In genomic region chr1:61068112-61068511, GRCm38 (mm10) we compare ENCODE assay signal across 27 mouse cellular contexts.
DNase-seq lines count a peak whose midpoint lies in the region; ATAC-seq lines count a peak whose summit lies in the region.
"Had no signal": no experiment of that assay in that cellular context is flagged by ENCODE, and none has a peak within 500 bp of the region (broad histone marks: within the 10 kb centered on the region; RNA-seq: fewer than 3 reads in every experiment).

No protein-coding gene starts in this region.

- no peaks in the 10 kb centered on the region for H3K36me3 ChIP-seq in embryonic facial prominence, embryonic 14.5 days (ENCODE audit: control insufficient read depth, insufficient read depth, low read length)
- no peaks in the 10 kb centered on the region for H3K36me3 ChIP-seq in embryonic facial prominence, embryonic 10.5 days (replicated peaks)
- H3K36me3 ChIP-seq: embryonic facial prominence, embryonic 12.5 days; heart, embryonic 15.5 days; intestine, embryonic 15.5 days had no signal

- H3K4me1 ChIP-seq in embryonic facial prominence, embryonic 14.5 days (ENCODE audit: control insufficient read depth, insufficient read depth, low read length), result no peaks in the 10 kb centered on the region
- H3K4me1 ChIP-seq in embryonic facial prominence, embryonic 10.5 days, result no peaks in the 10 kb centered on the region
- H3K4me1 ChIP-seq: embryonic facial prominence, embryonic 12.5 days; forebrain, embryonic 13.5 days; heart, embryonic 15.5 days; intestine, embryonic 15.5 days had no signal

- H3K4me2 ChIP-seq in embryonic facial prominence, embryonic 14.5 days (ENCODE audit: low read depth, low read length), result no peak overlapping the region
- H3K4me2 ChIP-seq: embryonic facial prominence, embryonic 12.5 days; forebrain, embryonic 13.5 days; heart, embryonic 11.5 days; heart, embryonic 15.5 days; hindbrain, embryonic 14.5 days; intestine, embryonic 15.5 days had no signal

- intact Hi-C loops in heart, postnatal 14 days (cut with DNase I), result no loop called here

- ATAC-seq in embryonic facial prominence, embryonic 14.5 days (ENCODE audit: low read depth), result no peak
- ATAC-seq in inflammation-experienced regulatory T-cells, adult 6 months, result peak; percentile 72
- ATAC-seq: forebrain, embryonic 13.5 days; forebrain, embryonic 16.5 days; hindbrain, postnatal 0 days; intestine, embryonic 15.5 days had no signal

- H3K27me3 ChIP-seq in embryonic facial prominence, embryonic 14.5 days (replicated peaks; ENCODE audit: control insufficient read depth, insufficient read depth, low read length), result no peaks in the 10 kb centered on the region
- H3K27me3 ChIP-seq in embryonic facial prominence, embryonic 10.5 days (replicated peaks; ENCODE audit: low read depth, poor library complexity, severe bottlenecking), result no peaks in the 10 kb centered on the region
- H3K27me3 ChIP-seq: embryonic facial prominence, embryonic 12.5 days; forebrain, embryonic 13.5 days; heart, embryonic 15.5 days; intestine, embryonic 15.5 days had no signal

- 59% methylated on average over 6 of the region's 6 CpGs for WGBS in embryonic facial prominence, embryonic 14.5 days
- WGBS in embryonic facial prominence, embryonic 10.5 days, result 81% methylated on average over 6 of the region's 6 CpGs

- DNase-seq in embryonic facial prominence, embryonic 14.5 days (ENCODE audit: low spot score), result no peak
- DNase-seq in embryonic facial prominence, embryonic 10.5 days (ENCODE audit: low spot score), result no peak
- peak; percentile 47 for DNase-seq in CD4-positive helper T cell, adult 2 months (ENCODE audit: low read depth, low spot score)
- DNase-seq in T-cell, adult 2 months (ENCODE audit: low spot score), result peak; percentile 15
- DNase-seq in heart, postnatal 14 days, result no peak
- no peak for DNase-seq in kidney, postnatal 36 days
- DNase-seq in heart, adult 11 months, result no peak
- DNase-seq: adrenal gland, adult 2 months; adrenal gland, postnatal 25 days; cerebellum, adult 11-12 months; cerebellum, adult 9-10 months; cerebellum, postnatal 14 days; gastrocnemius, postnatal 10 days; gastrocnemius, postnatal 36 days; heart, postnatal 10 days; heart, postnatal 4 days; kidney, adult 11 months had no signal

- H3K27ac ChIP-seq in embryonic facial prominence, embryonic 14.5 days (replicated peaks; ENCODE audit: low read depth, low read length), result 0 out of 2 replicates have a peak overlapping the region, but pooled peaks have one; percentile 21
- H3K27ac ChIP-seq in embryonic facial prominence, embryonic 10.5 days (replicated peaks), result no peak overlapping the region
- H3K27ac ChIP-seq: embryonic facial prominence, embryonic 12.5 days; forebrain, embryonic 13.5 days; heart, embryonic 15.5 days; hindbrain, embryonic 14.5 days; hindbrain, postnatal 0 days; intestine, embryonic 15.5 days had no signal

- no peak overlapping the region for H3K9ac ChIP-seq in embryonic facial prominence, embryonic 14.5 days (ENCODE audit: low read depth, low read length)
- H3K9ac ChIP-seq: embryonic facial prominence, embryonic 12.5 days; forebrain, embryonic 13.5 days; heart, embryonic 15.5 days; hindbrain, embryonic 14.5 days; intestine, embryonic 15.5 days had no signal

- H3K4me3 ChIP-seq in embryonic facial prominence, embryonic 14.5 days (ENCODE audit: low read depth, low read length), result no peak overlapping the region
- no peak overlapping the region for H3K4me3 ChIP-seq in embryonic facial prominence, embryonic 10.5 days
- H3K4me3 ChIP-seq: embryonic facial prominence, embryonic 12.5 days; erythroblast, embryonic 14.5 days; forebrain, embryonic 13.5 days; heart, embryonic 15.5 days; intestine, embryonic 15.5 days had no signal

- no peaks in the 10 kb centered on the region for H3K9me3 ChIP-seq in embryonic facial prominence, embryonic 14.5 days (ENCODE audit: control insufficient read depth, low read length)
- H3K9me3 ChIP-seq in embryonic facial prominence, embryonic 10.5 days, result no peaks in the 10 kb centered on the region
- H3K9me3 ChIP-seq: embryonic facial prominence, embryonic 12.5 days; forebrain, embryonic 13.5 days; heart, embryonic 15.5 days; intestine, embryonic 15.5 days had no signal

Comparison
In these comparisons a context has a peak if more than half of its experiments do, and no peak if none do; other contexts are left out.
1. DNase-seq: peak in CD4-positive helper T cell, adult 2 months (single experiment) and T-cell, adult 2 months (single experiment); none in embryonic facial prominence, embryonic 14.5 days (single experiment), embryonic facial prominence, embryonic 10.5 days (single experiment), heart, postnatal 14 days (0 of 2), kidney, postnatal 36 days (0 of 2) and heart, adult 11 months (single experiment).